In genomic region chr12:116486404-116486730, GRCm38 (mm10) we compare ENCODE assay signal across 10 mouse cellular contexts. TPM values are rescaled to one million over a fixed set of nuclear protein-coding genes. Genes with fewer than 3 reads are reported as not detected.
DNase-seq lines count a peak whose midpoint lies in the region; ATAC-seq and TF ChIP-seq lines count a peak whose summit lies in the region.
"Had no signal": no experiment of that assay in that cellular context is flagged by ENCODE, and none has a peak within 500 bp of the region (broad histone marks: within the 10 kb centered on the region; RNA-seq: fewer than 3 reads in every experiment).

No protein-coding gene starts in this region.

- H3K9ac ChIP-seq in heart, embryonic 13.5 days: 0 out of 2 replicates have a peak overlapping the region, but pooled peaks have one; percentile 24
- H3K9ac ChIP-seq in hindbrain, postnatal 0 days (replicated peaks; ENCODE audit: low read length): peak overlapping the region; percentile 67
- H3K9ac ChIP-seq in midbrain, embryonic 15.5 days: peak overlapping the region; percentile 82

- intact Hi-C loops in heart, postnatal 14 days (cut with DNase I): no loop called here

- H3K36me3 ChIP-seq in heart, embryonic 13.5 days: no peaks in the 10 kb centered on the region
- H3K36me3 ChIP-seq in hindbrain, postnatal 0 days (ENCODE audit: insufficient read depth, low read length): no peaks in the 10 kb centered on the region
- no peaks in the 10 kb centered on the region for H3K36me3 ChIP-seq in midbrain, embryonic 15.5 days (replicated peaks)
- H3K36me3 ChIP-seq: G1E had no signal

- peak overlapping the region; percentile 99 for H3K4me2 ChIP-seq in heart, embryonic 13.5 days
- peak overlapping the region; percentile 70 for H3K4me2 ChIP-seq in hindbrain, postnatal 0 days (ENCODE audit: low read depth, low read length)
- peak overlapping the region; percentile 75 for H3K4me2 ChIP-seq in midbrain, embryonic 15.5 days

- no peak for ATAC-seq in heart, embryonic 13.5 days (ENCODE audit: extremely low read depth, insufficient number of reproducible peaks, low FRiP score, low TSS enrichment)
- peak; percentile 33 for ATAC-seq in hindbrain, postnatal 0 days
- peak; percentile 28 for ATAC-seq in midbrain, embryonic 15.5 days (replicated peaks)
- ATAC-seq in inflammation-experienced regulatory T-cells, adult 6 months: no peak

- peak overlapping the region; percentile 65 for H3K4me3 ChIP-seq in heart, embryonic 13.5 days
- peak overlapping the region; percentile 60 for H3K4me3 ChIP-seq in cortical plate, adult 2 months (ENCODE audit: insufficient read depth, low read length)
- H3K4me3 ChIP-seq in hindbrain, postnatal 0 days (ENCODE audit: low read length): peak overlapping the region; percentile 52
- H3K4me3 ChIP-seq in midbrain, embryonic 15.5 days: peak overlapping the region; percentile 75

- no peak overlapping the region for H3K27ac ChIP-seq in heart, embryonic 13.5 days (replicated peaks)
- H3K27ac ChIP-seq in cortical plate, adult 2 months (ENCODE audit: insufficient read depth, low read length): peak overlapping the region; percentile 14; the same call in 1 of the 2 replicates
- H3K27ac ChIP-seq in hindbrain, postnatal 0 days: peak overlapping the region; percentile 91
- H3K27ac ChIP-seq in midbrain, embryonic 15.5 days: peak overlapping the region; percentile 95

- no peak for DNase-seq in heart, postnatal 14 days
- no peak for DNase-seq in hindbrain, postnatal 0 days (ENCODE audit: low spot score)
- DNase-seq in cerebellum, adult 18-20 months: no peak
- DNase-seq in layer of hippocampus, postnatal 25 days (ENCODE audit: extremely low spot score in 1 of 2, low spot score in 1 of 2): no peak

- no peaks in the 10 kb centered on the region for H3K9me3 ChIP-seq in heart, embryonic 13.5 days
- H3K9me3 ChIP-seq in hindbrain, postnatal 0 days (ENCODE audit: low read length): no peaks in the 10 kb centered on the region
- no peaks in the 10 kb centered on the region for H3K9me3 ChIP-seq in midbrain, embryonic 15.5 days

- TF ChIP-seq POLR2A in cortical plate, adult 2 months (IDR thresholded peaks at IDR 0.05; ENCODE audit: extremely low read depth, insufficient read depth, low read length): no peak

- 1% methylated on average over 10 of the region's 10 CpGs for whole genome bisulfite sequencing in heart, embryonic 13.5 days
- WGBS in hindbrain, postnatal 0 days: 5% methylated on average over 10 of the region's 10 CpGs
- 2% methylated on average over 10 of the region's 10 CpGs for WGBS in midbrain, embryonic 15.5 days

- no peak for TF ChIP-seq CTCF in cortical plate, adult 2 months (IDR thresholded peaks at IDR 0.05; ENCODE audit: extremely low read depth, insufficient read depth, low read length)
- peak; percentile 9; the same call in 1 of the 2 replicates for TF ChIP-seq CTCF in hindbrain, postnatal 0 days (IDR thresholded peaks at IDR 0.05; ENCODE audit: low read depth)

- peaks cover 10% of the 10 kb centered on the region for H3K4me1 ChIP-seq in heart, embryonic 13.5 days
- peaks cover 13% of the 10 kb centered on the region for H3K4me1 ChIP-seq in cortical plate, adult 2 months (ENCODE audit: control insufficient read depth, insufficient read depth, low read length)
- peaks cover 10% of the 10 kb centered on the region for H3K4me1 ChIP-seq in hindbrain, postnatal 0 days (ENCODE audit: insufficient read depth, low read length)
- peaks cover 19% of the 10 kb centered on the region for H3K4me1 ChIP-seq in midbrain, embryonic 15.5 days

- peaks cover 47% of the 10 kb centered on the region for H3K27me3 ChIP-seq in heart, embryonic 13.5 days (replicated peaks)
- no peaks in the 10 kb centered on the region for H3K27me3 ChIP-seq in hindbrain, postnatal 0 days (ENCODE audit: insufficient read depth, low read length)
- H3K27me3 ChIP-seq in midbrain, embryonic 15.5 days (replicated peaks): no peaks in the 10 kb centered on the region

RNA-seq across cellular contexts. Expression of gene Ptprn2, which starts 0.8 kb away (rescaled TPM):
- 0.05 and 0.15 TPM in 2 replicates for polyA plus RNA-seq in heart, embryonic 13.5 days (2015; fragmentation: Nextera tagmentation; extraction: Ambion mirVana)
- total RNA-seq in heart, postnatal 14 days (2021): under 1 TPM; 0.12 to 0.19 TPM
- 161 and 165 TPM in 2 replicates for polyA plus RNA-seq in cortical plate, adult 2 months (2012; rRNA removed)
- 101 and 104 TPM in 2 replicates for total RNA-seq in hindbrain, postnatal 0 days (2014; rRNA removed)
- 16.9 and 18.4 TPM in 2 replicates for polyA plus RNA-seq in hindbrain, postnatal 0 days (2015; fragmentation: Nextera tagmentation; extraction: Ambion mirVana)
- polyA plus RNA-seq in midbrain, embryonic 15.5 days (2015; fragmentation: Nextera tagmentation; extraction: Ambion mirVana): 17.1 and 22.1 TPM in 2 replicates
- under 1 TPM in 1 of 3 experiments, not detected in 2; 0.14 TPM for polyA plus RNA-seq in inflammation-experienced regulatory T-cells, adult 6 months (2017; shearing (Covaris generic))
- total RNA-seq in layer of hippocampus, postnatal 25 days (2021): 100 to 1,000 TPM; 303 to 317 TPM
- total RNA-seq: gastrocnemius, postnatal 14 days had no signal
- polyA plus RNA-seq: G1E had no signal

Comparison
In these comparisons a context has a peak if more than half of its experiments do, and no peak if none do; other contexts are left out.
1. ATAC-seq: peak in hindbrain, postnatal 0 days (single experiment) and midbrain, embryonic 15.5 days (single experiment); none in heart, embryonic 13.5 days (single experiment) and inflammation-experienced regulatory T-cells, adult 6 months (single experiment).
2. H3K9ac ChIP-seq: peak in every context shown above with its lines; median percentile 82 in midbrain, embryonic 15.5 days; 67 in hindbrain, postnatal 0 days; 24 in heart, embryonic 13.5 days.
3. RNA of gene Ptprn2, which starts 0.8 kb away (polyA plus RNA-seq): 161 to 165 TPM in cortical plate, adult 2 months, 17.1 to 22.1 TPM in midbrain, embryonic 15.5 days and 16.9 to 18.4 TPM in hindbrain, postnatal 0 days; 0.05 to 0.15 TPM in heart, embryonic 13.5 days and 0.14 TPM in inflammation-experienced regulatory T-cells, adult 6 months; every median in the first group is over 10 times any median in the second.
4. Peak in every context shown above with its lines, with median percentiles within 50 percentile points of each other: H3K4me2 ChIP-seq and H3K4me3 ChIP-seq.